Mouse (Mus musculus): ENCODE results near the gene Pcgf1. TPM values are rescaled to one million over a fixed set of nuclear protein-coding genes. Genes with fewer than 3 reads are reported as not detected.

The Pcgf1 gene
- polyA plus RNA-seq, 1 experiment from 2014 or later: 18.0 TPM

- Histone ChIP-seq H3K4me1 (ENCODE audit: control insufficient read depth, insufficient read depth, low read length) (peaks cover 4% of the 10 kb centered on the region; the same call in 1 of the 2 replicates), H3K9me3 (replicated peaks; ENCODE audit: control insufficient read depth, low read length) (no peaks in the 10 kb centered on the region), H3K9ac (ENCODE audit: low read length) (peak overlapping the region; percentile 41), H3K4me2 (ENCODE audit: low read depth, low read length) (peak overlapping the region; percentile 66), H3K36me3 (ENCODE audit: control insufficient read depth, insufficient read depth) (no peaks in the 10 kb centered on the region), H3K27me3 (ENCODE audit: control insufficient read depth, insufficient read depth, low read length) (no peaks in the 10 kb centered on the region), H3K4me3 (ENCODE audit: low read length) (peak overlapping the region; percentile 39), H3K27ac (ENCODE audit: low read length) (no peak overlapping the region)
- WGBS: 17% methylated on average over 24 of the region's 24 CpGs
- 0 out of 2 replicates have a peak, but pooled peaks have one; percentile 12 for ATAC-seq (replicated peaks; ENCODE audit: extremely low read depth, insufficient read depth, low FRiP score)
These were observed 39.1 kb upstream of the Pcgf1 start for GRCm38 (mm10) chr6:83038496-83039012.

- Histone ChIP-seq H3K4me1 (ENCODE audit: control insufficient read depth, insufficient read depth, low read length) (peaks cover 9% of the 10 kb centered on the region), H3K27me3 (ENCODE audit: control insufficient read depth, insufficient read depth, low read length) (no peaks in the 10 kb centered on the region), H3K27ac (ENCODE audit: low read length) (no peak overlapping the region), H3K9me3 (replicated peaks; ENCODE audit: control insufficient read depth, low read length) (no peaks in the 10 kb centered on the region), H3K36me3 (ENCODE audit: control insufficient read depth, insufficient read depth) (no peaks in the 10 kb centered on the region), H3K9ac (ENCODE audit: low read length) (no peak overlapping the region), H3K4me2 (ENCODE audit: low read depth, low read length) (no peak overlapping the region), H3K4me3 (ENCODE audit: low read length) (no peak overlapping the region)
- ATAC-seq (replicated peaks; ENCODE audit: extremely low read depth, insufficient read depth, low FRiP score): no peak
- 78% methylated on average over 5 of the region's 5 CpGs for WGBS
These were observed 37.1 kb upstream of the Pcgf1 start for GRCm38 (mm10) chr6:83040601-83041000.

GRCm38 (mm10) chr6:83043561-83043960, 34.1 kb upstream of the Pcgf1 start:
- Histone ChIP-seq H3K9me3 (replicated peaks; ENCODE audit: control insufficient read depth, low read length) (no peaks in the 10 kb centered on the region), H3K9ac (ENCODE audit: low read length) (no peak overlapping the region), H3K4me1 (ENCODE audit: control insufficient read depth, insufficient read depth, low read length) (peaks cover 9% of the 10 kb centered on the region), H3K27me3 (ENCODE audit: control insufficient read depth, insufficient read depth, low read length) (no peaks in the 10 kb centered on the region), H3K36me3 (ENCODE audit: control insufficient read depth, insufficient read depth) (no peaks in the 10 kb centered on the region), H3K4me3 (ENCODE audit: low read length) (no peak overlapping the region), H3K27ac (ENCODE audit: low read length) (no peak overlapping the region), H3K4me2 (ENCODE audit: low read depth, low read length) (no peak overlapping the region)
- 67% methylated on average over 6 of the region's 6 CpGs for WGBS
- ATAC-seq (replicated peaks; ENCODE audit: extremely low read depth, insufficient read depth, low FRiP score): no peak

- Histone ChIP-seq H3K9me3 (replicated peaks; ENCODE audit: control insufficient read depth, low read length) (no peaks in the 10 kb centered on the region), H3K27me3 (ENCODE audit: control insufficient read depth, insufficient read depth, low read length) (no peaks in the 10 kb centered on the region), H3K36me3 (ENCODE audit: control insufficient read depth, insufficient read depth) (no peaks in the 10 kb centered on the region), H3K4me3 (ENCODE audit: low read length) (no peak overlapping the region), H3K27ac (ENCODE audit: low read length) (no peak overlapping the region), H3K9ac (ENCODE audit: low read length) (no peak overlapping the region), H3K4me1 (ENCODE audit: control insufficient read depth, insufficient read depth, low read length) (peaks cover 7% of the 10 kb centered on the region), H3K4me2 (ENCODE audit: low read depth, low read length) (no peak overlapping the region)
- ATAC-seq (replicated peaks; ENCODE audit: extremely low read depth, insufficient read depth, low FRiP score): no peak
- WGBS: 87% methylated on average over 5 of the region's 5 CpGs
These were observed 33.7 kb upstream of the Pcgf1 start for GRCm38 (mm10) chr6:83043993-83044392.

- Histone ChIP-seq H3K4me1 (ENCODE audit: control insufficient read depth, insufficient read depth, low read length) (peaks cover 7% of the 10 kb centered on the region), H3K27ac (ENCODE audit: low read length) (peak overlapping the region; percentile 28), H3K4me2 (ENCODE audit: low read depth, low read length) (no peak overlapping the region), H3K9me3 (replicated peaks; ENCODE audit: control insufficient read depth, low read length) (no peaks in the 10 kb centered on the region), H3K9ac (ENCODE audit: low read length) (no peak overlapping the region), H3K27me3 (ENCODE audit: control insufficient read depth, insufficient read depth, low read length) (no peaks in the 10 kb centered on the region), H3K4me3 (ENCODE audit: low read length) (no peak overlapping the region), H3K36me3 (ENCODE audit: control insufficient read depth, insufficient read depth) (no peaks in the 10 kb centered on the region)
- peak; percentile 77 for ATAC-seq (replicated peaks; ENCODE audit: extremely low read depth, insufficient read depth, low FRiP score)
- 32% methylated on average over 9 of the region's 9 CpGs for WGBS
These were observed 32.9 kb upstream of the Pcgf1 start for GRCm38 (mm10) chr6:83044742-83045141.

- H3K4me3 ChIP-seq (ENCODE audit: low read length): no peak overlapping the region
- H3K36me3 ChIP-seq (ENCODE audit: control insufficient read depth, insufficient read depth): peaks cover 14% of the 10 kb centered on the region; the same call in 1 of the 2 replicates
- 72% methylated on average over 10 of the region's 10 CpGs for WGBS
- no peaks in the 10 kb centered on the region for H3K9me3 ChIP-seq (replicated peaks; ENCODE audit: control insufficient read depth, low read length)
- no peak overlapping the region for H3K27ac ChIP-seq (ENCODE audit: low read length)
- no peak overlapping the region for H3K4me2 ChIP-seq (ENCODE audit: low read depth, low read length)
- no peaks in the 10 kb centered on the region for H3K27me3 ChIP-seq (ENCODE audit: control insufficient read depth, insufficient read depth, low read length)
- no peak for ATAC-seq (replicated peaks; ENCODE audit: extremely low read depth, insufficient read depth, low FRiP score)
- H3K4me1 ChIP-seq (ENCODE audit: control insufficient read depth, insufficient read depth, low read length): peaks cover 14% of the 10 kb centered on the region
- H3K9ac ChIP-seq (ENCODE audit: low read length): no peak overlapping the region
These were observed 28.3 kb upstream of the Pcgf1 start for GRCm38 (mm10) chr6:83049367-83049766.

GRCm38 (mm10) chr6:83053136-83053960, 24.3 kb upstream of the Pcgf1 start:
- Histone ChIP-seq H3K4me2 (ENCODE audit: low read depth, low read length) (peak overlapping the region; percentile 96), H3K27ac (ENCODE audit: low read length) (peak overlapping the region; percentile 89), H3K9ac (ENCODE audit: low read length) (peak overlapping the region; percentile 88), H3K4me3 (ENCODE audit: low read length) (peak overlapping the region; percentile 73), H3K4me1 (ENCODE audit: control insufficient read depth, insufficient read depth, low read length) (peaks cover 22% of the 10 kb centered on the region), H3K36me3 (ENCODE audit: control insufficient read depth, insufficient read depth) (peaks cover 30% of the 10 kb centered on the region), H3K27me3 (ENCODE audit: control insufficient read depth, insufficient read depth, low read length) (no peaks in the 10 kb centered on the region), H3K9me3 (replicated peaks; ENCODE audit: control insufficient read depth, low read length) (no peaks in the 10 kb centered on the region)
- WGBS: 2% methylated on average over 26 of the region's 26 CpGs
- ATAC-seq (replicated peaks; ENCODE audit: extremely low read depth, insufficient read depth, low FRiP score): peak; percentile 1; the same call in 1 of the 2 replicates

GRCm38 (mm10) chr6:83054074-83054851, 23.4 kb upstream of the Pcgf1 start, which contains the start of gene Aup1:
TSS of gene Aup1 (plus strand) at chr6:83054521.
- peak within 1 kb of the TSS; percentile 73 for H3K4me3 ChIP-seq (ENCODE audit: low read length)
- peak within 1 kb of the TSS; percentile 88 for H3K9ac ChIP-seq (ENCODE audit: low read length)
- peak within 1 kb of the TSS; percentile 89 for H3K27ac ChIP-seq (ENCODE audit: low read length)
- ATAC-seq (replicated peaks; ENCODE audit: extremely low read depth, insufficient read depth, low FRiP score): peak; percentile 95
- peaks cover 30% of the 10 kb centered on the region for H3K36me3 ChIP-seq (ENCODE audit: control insufficient read depth, insufficient read depth)
- under 1% methylated on average over 64 of the region's 64 CpGs for WGBS
- H3K27me3 ChIP-seq (ENCODE audit: control insufficient read depth, insufficient read depth, low read length): no peaks in the 10 kb centered on the region; the same call in 1 of the 2 replicates
- no peaks in the 10 kb centered on the region for H3K9me3 ChIP-seq (replicated peaks; ENCODE audit: control insufficient read depth, low read length)
- peak within 1 kb of the TSS; percentile 96 for H3K4me2 ChIP-seq (ENCODE audit: low read depth, low read length)
- H3K4me1 ChIP-seq (ENCODE audit: control insufficient read depth, insufficient read depth, low read length): peaks cover 22% of the 10 kb centered on the region

Data from heart, embryonic 16.5 days (tissue).